23 mouse cellular contexts compared by ENCODE assay signal in the genomic region with DNA sequence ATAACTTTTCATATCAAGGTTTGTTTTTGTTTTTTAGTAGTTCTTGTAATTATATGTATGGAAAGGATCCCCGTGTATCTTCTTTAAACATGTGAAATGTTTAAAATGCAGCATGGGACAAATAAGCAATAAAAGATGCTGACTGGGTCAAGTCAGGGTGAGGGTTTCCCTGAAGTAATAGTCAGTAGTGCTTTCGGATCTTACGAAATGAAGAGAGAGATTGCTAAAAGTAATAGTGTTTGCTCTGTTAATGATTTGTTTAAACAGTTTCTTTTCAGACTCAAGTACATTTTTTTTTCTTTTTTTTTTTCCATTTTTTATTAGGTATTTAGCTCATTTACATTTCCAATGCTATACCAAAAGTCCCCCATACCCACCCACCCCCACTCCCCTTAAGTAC.
"Had no signal": no experiment of that assay in that cellular context is flagged by ENCODE, and none has a peak within 500 bp of the region (broad histone marks: within the 10 kb centered on the region; RNA-seq: fewer than 3 reads in every experiment).

No protein-coding gene starts in this region.

- H3K9ac ChIP-seq: heart, embryonic 12.5 days; hindbrain, embryonic 13.5 days; hindbrain, embryonic 15.5 days; intestine, embryonic 15.5 days; limb, embryonic 13.5 days; limb, embryonic 15.5 days had no signal

- H3K36me3 ChIP-seq: heart, embryonic 10.5 days; heart, embryonic 12.5 days; hindbrain, embryonic 13.5 days; hindbrain, embryonic 15.5 days; intestine, embryonic 15.5 days; limb, embryonic 13.5 days; limb, embryonic 15.5 days had no signal

- DNase-seq: gastrocnemius, postnatal 10 days; gastrocnemius, postnatal 25 days; heart, adult 18-20 months; heart, postnatal 10 days; heart, postnatal 36 days; kidney, adult 18-20 months; kidney, adult 8-10 months; kidney, postnatal 10 days; kidney, postnatal 36 days; layer of hippocampus, adult 9-11 months; layer of hippocampus, postnatal 36 days; left cerebral cortex, postnatal 4 days had no signal

- H3K27ac ChIP-seq: heart, embryonic 10.5 days; hindbrain, embryonic 13.5 days; hindbrain, embryonic 15.5 days; hindbrain, postnatal 0 days; intestine, embryonic 15.5 days; limb, embryonic 13.5 days; limb, embryonic 15.5 days had no signal

- H3K4me2 ChIP-seq: heart, embryonic 12.5 days; hindbrain, embryonic 13.5 days; hindbrain, embryonic 15.5 days; intestine, embryonic 15.5 days; limb, embryonic 13.5 days; limb, embryonic 15.5 days had no signal

- H3K4me3 ChIP-seq: heart, embryonic 10.5 days; heart, embryonic 12.5 days; hindbrain, embryonic 13.5 days; hindbrain, embryonic 15.5 days; intestine, embryonic 15.5 days; limb, embryonic 13.5 days; limb, embryonic 15.5 days had no signal

- ATAC-seq: forebrain, embryonic 16.5 days; hindbrain, postnatal 0 days; inflammation-experienced regulatory T-cells, adult 6 months; intestine, embryonic 15.5 days; intestine, postnatal 0 days had no signal

- H3K9me3 ChIP-seq: heart, embryonic 10.5 days; heart, embryonic 12.5 days; hindbrain, embryonic 13.5 days; hindbrain, embryonic 15.5 days; intestine, embryonic 15.5 days; limb, embryonic 13.5 days; limb, embryonic 15.5 days had no signal

- H3K27me3 ChIP-seq: heart, embryonic 12.5 days; hindbrain, embryonic 13.5 days; hindbrain, embryonic 15.5 days; intestine, embryonic 15.5 days; limb, embryonic 13.5 days; limb, embryonic 15.5 days had no signal
